Mouse (Mus musculus) MEL (cell line): ENCODE measurements around the gene Strada. TPM values are rescaled to one million over a fixed set of nuclear protein-coding genes. Genes with fewer than 3 reads are reported as not detected.

Experiments used
- DNase-seq: peaks from one replicate; pipeline ENCODE4 v3.0.0; 2011; ENCODE audit warnings: low read depth, low spot score
- H3K27ac ChIP-seq: 2 replicates; pipeline ENCODE4 v1.5.1; 2012; ENCODE audit warnings: low read depth, mild to moderate bottlenecking, control low read depth, low read length, moderate library complexity; ENCODE audit not compliant: control insufficient read depth
- H3K27me3 ChIP-seq, 2 experiments: fragments of 150-350 bp in 1 of 2; sonication (generic) in 1 of 2; 2 replicates each; pipeline ENCODE4 v1.6.1; 2012; ENCODE audit warnings: low read length in 2 of 2, mild to moderate bottlenecking in 2 of 2, improper control_type of control experiment in 1 of 2, moderate library complexity in 1 of 2; ENCODE audit not compliant: insufficient read depth in 2 of 2, control insufficient read depth in 1 of 2
- H3K36me3 ChIP-seq, 2 experiments: 2 replicates each; pipeline ENCODE4 v1.6.1; 2012 to 2014; ENCODE audit warnings: low read length in 2 of 2, improper control_type of control experiment in 1 of 2, inconsistent platforms in 1 of 2, mild to moderate bottlenecking in 1 of 2; ENCODE audit not compliant: insufficient read depth in 2 of 2, control insufficient read depth in 1 of 2
- H3K4me1 ChIP-seq, 2 experiments: fragments of 150-350 bp in 1 of 2; sonication (generic) in 1 of 2; 2 replicates each; pipeline ENCODE4 v1.6.1; 2012; ENCODE audit warnings: low read length in 2 of 2, improper control_type of control experiment in 1 of 2, mild to moderate bottlenecking in 1 of 2; ENCODE audit not compliant: insufficient read depth in 2 of 2, control insufficient read depth in 1 of 2
- H3K4me3 ChIP-seq, 2 experiments: fragments of 150-350 bp in 1 of 2; sonication (generic) in 1 of 2; 2 replicates each; pipeline ENCODE4 v1.5.1; 2012; ENCODE audit warnings: low read depth in 2 of 2, low read length in 2 of 2, mild to moderate bottlenecking in 2 of 2, moderate library complexity in 2 of 2, control low read depth in 1 of 2, improper control_type of control experiment in 1 of 2; ENCODE audit not compliant: control insufficient read depth in 1 of 2, insufficient read depth in 1 of 2
- H3K79me2 ChIP-seq: 2 replicates; pipeline ENCODE4 v1.6.1; 2012; ENCODE audit warnings: mild to moderate bottlenecking, low read length, moderate library complexity; ENCODE audit not compliant: control insufficient read depth, poor library complexity, insufficient read depth
- H3K9ac ChIP-seq: 2 replicates; pipeline ENCODE4 v1.6.1; 2012; ENCODE audit warnings: low read depth, mild to moderate bottlenecking, control low read depth, low read length, moderate library complexity; ENCODE audit not compliant: control insufficient read depth, poor library complexity, severe bottlenecking
- H3K9me3 ChIP-seq: fragments of 150-350 bp; sonication (generic); replicated peaks from 2 replicates; pipeline ENCODE4 v1.6.1; 2012; ENCODE audit warnings: mild to moderate bottlenecking, low read length, improper control_type of control experiment, moderate library complexity; ENCODE audit not compliant: insufficient read depth
- ETS1 ChIP-seq: IDR thresholded peaks from 2 replicates; pipeline ENCODE4 v1.6.1; 2012; ENCODE audit warnings: low read depth, mild to moderate bottlenecking, inconsistent platforms, low read length, improper control_type of control experiment, moderate library complexity
- MEF2A ChIP-seq: IDR thresholded peaks from 2 replicates; pipeline ENCODE4 v1.6.1; 2014; ENCODE audit warnings: low read depth, mild to moderate bottlenecking, inconsistent platforms, low read length, improper control_type of control experiment; ENCODE audit not compliant: poor library complexity, insufficient replicate concordance, severe bottlenecking; ENCODE audit errors: extremely low read depth
- NRF1 ChIP-seq: IDR thresholded peaks from 2 replicates; pipeline ENCODE4 v1.6.1; 2014; ENCODE audit warnings: low read depth, mild to moderate bottlenecking, inconsistent platforms, low read length, improper control_type of control experiment, moderate library complexity; ENCODE audit not compliant: poor library complexity, insufficient read depth, severe bottlenecking
- POLR2A ChIP-seq, 2 experiments: IDR thresholded peaks; 2 replicates each; pipeline ENCODE4 v1.6.1; 2011 to 2012; ENCODE audit warnings: low read length in 2 of 2, mild to moderate bottlenecking in 2 of 2, control low read depth in 1 of 2, improper control_type of control experiment in 1 of 2, low read depth in 1 of 2, moderate library complexity in 1 of 2; ENCODE audit not compliant: control insufficient read depth in 1 of 2, insufficient read depth in 1 of 2, poor library complexity in 1 of 2
- POLR2AphosphoS2 ChIP-seq: IDR thresholded peaks from 2 replicates; pipeline ENCODE4 v1.6.1; 2011; ENCODE audit warnings: low read length, improper control_type of control experiment
- RAD21 ChIP-seq: IDR thresholded peaks from 2 replicates; pipeline ENCODE4 v1.6.1; 2011; ENCODE audit warnings: mild to moderate bottlenecking, low read depth, low read length, improper control_type of control experiment
- SMC3 ChIP-seq: IDR thresholded peaks from 2 replicates; pipeline ENCODE4 v1.6.1; 2011; ENCODE audit warnings: low read depth, low read length, improper control_type of control experiment
- TBP ChIP-seq: IDR thresholded peaks from 2 replicates; pipeline ENCODE4 v1.8.0; 2011; ENCODE audit warnings: low read depth, low read length, improper control_type of control experiment
- ZC3H11A ChIP-seq: IDR thresholded peaks from 2 replicates; pipeline ENCODE4 v1.6.1; 2012; ENCODE audit warnings: low read depth, mild to moderate bottlenecking, inconsistent platforms, low read length, improper control_type of control experiment
- polyA plus RNA-seq, 2 experiments: library from polyadenylated mRNA; stranded (reverse) in 1 of 2; unstranded in 1 of 2; fragments of >175 nt in 1 of 2; fragments of >200 nt in 1 of 2; gene quantifications; 2 replicates each; pipeline versions ENCODE4 v1.2.1 to v1.2.4; 2012; ENCODE audit warnings: low replicate concordance in 2 of 2, low read depth in 1 of 2; ENCODE audit not compliant: insufficient read length in 2 of 2, insufficient read depth in 1 of 2, missing spikeins in 1 of 2
- total RNA-seq: library from RNA; depleted of rRNA; stranded (reverse); fragments of 300-350 nt; gene quantifications from 2 replicates; pipeline ENCODE4 v1.2.3, GENCODE M21; 2012

Strada gene
- total and polyA plus RNA-seq, 3 experiments: 25.5 to 39.8 TPM; not detected in 1

GRCm38 (mm10) chr11:106157154-106157553 is 44.8 kb downstream of the Strada start:
- H3K36me3 ChIP-seq: peaks cover 0 to 4% of the 10 kb centered on the region in 2 experiments; a peak in 1 of 4 replicates
- DNase-seq: no peak
- no peak overlapping the region for H3K4me3 ChIP-seq
- no peak overlapping the region for H3K9ac ChIP-seq
- no peaks in the 10 kb centered on the region for H3K9me3 ChIP-seq
- H3K27ac ChIP-seq: no peak overlapping the region
- H3K79me2 ChIP-seq: peaks cover 13% of the 10 kb centered on the region
- TF ChIP-seq SMC3: no peak
- no peak for TF ChIP-seq NRF1
- TF ChIP-seq POLR2AphosphoS2: peak; percentile 60
- H3K4me1 ChIP-seq: peaks cover 0 to 20% of the 10 kb centered on the region in 2 experiments; a peak in 2 of 4 replicates
- H3K27me3 ChIP-seq: no peaks in the 10 kb centered on the region

DNA sequence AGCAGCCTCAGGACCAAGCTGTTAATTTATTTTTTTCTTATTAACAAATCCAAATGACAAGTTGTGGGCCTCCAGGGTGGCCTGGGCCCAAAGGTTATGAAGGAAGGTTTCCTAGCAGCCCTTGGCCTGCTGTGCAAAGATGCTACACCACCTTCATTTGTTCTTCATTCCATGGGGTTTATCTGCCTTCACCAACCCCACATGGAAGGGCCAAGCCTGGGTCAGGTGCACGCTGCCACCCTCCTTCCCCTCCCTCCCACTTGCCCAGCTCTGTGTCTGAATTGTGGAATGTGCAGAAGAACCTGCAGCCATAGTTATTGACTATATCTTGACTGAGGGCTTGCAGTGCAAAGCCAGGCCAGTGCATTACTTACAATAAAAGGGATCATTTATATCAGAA is 45.7 kb downstream of the Strada start:
- Histone ChIP-seq H3K9me3 (no peaks in the 10 kb centered on the region), H3K79me2 (peaks cover 13% of the 10 kb centered on the region), H3K4me3 (no peak overlapping the region), H3K4me1 (peaks cover 0 to 20% of the 10 kb centered on the region in 2 experiments; a peak in 2 of 4 replicates), H3K27ac (no peak overlapping the region), H3K9ac (no peak overlapping the region), H3K36me3 (peaks cover 0 to 4% of the 10 kb centered on the region in 2 experiments; a peak in 1 of 4 replicates), H3K27me3 (no peaks in the 10 kb centered on the region)
- TF ChIP-seq ZC3H11A: no peak
- no peak for TF ChIP-seq TBP
- peak; percentile 4 for TF ChIP-seq POLR2AphosphoS2
- no peak for DNase-seq

- TF ChIP-seq ETS1 (no peak), RAD21 (no peak), POLR2AphosphoS2 (no peak; the same call in 1 of the 2 replicates)
- Histone ChIP-seq H3K9me3 (no peaks in the 10 kb centered on the region), H3K4me1 (peaks cover 0 to 16% of the 10 kb centered on the region in 2 experiments; a peak in 2 of 4 replicates), H3K27ac (no peak overlapping the region), H3K4me3 (no peak overlapping the region), H3K79me2 (peaks cover 13% of the 10 kb centered on the region), H3K27me3 (no peaks in the 10 kb centered on the region), H3K36me3 (peaks cover 0 to 4% of the 10 kb centered on the region in 2 experiments; a peak in 1 of 4 replicates), H3K9ac (no peak overlapping the region)
- DNase-seq: no peak
These were observed 46.2 kb downstream of the Strada start for GRCm38 (mm10) chr11:106155761-106156160.

DNA sequence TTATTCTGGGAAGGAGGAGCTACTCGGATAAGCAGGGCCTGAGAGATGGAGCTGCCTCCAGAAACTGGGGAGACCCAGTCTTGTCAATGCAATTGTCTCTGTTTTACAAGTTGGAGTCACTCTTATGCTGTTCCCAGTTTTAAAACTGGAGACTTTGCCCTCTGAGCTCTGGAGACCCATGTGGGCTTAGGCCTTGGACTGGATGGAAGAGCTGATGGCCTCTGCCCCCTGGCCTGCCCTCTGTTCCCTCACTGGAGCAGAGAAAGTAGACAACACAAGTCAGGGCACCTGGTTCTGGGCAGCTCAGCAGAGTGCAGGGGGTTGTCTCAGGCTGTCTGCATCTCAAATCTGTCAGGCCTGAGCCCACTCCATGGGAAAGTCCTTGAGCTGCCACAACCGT is 47.2 kb downstream of the Strada start:
- DNase-seq: no peak
- H3K36me3 ChIP-seq: peaks cover 0 to 4% of the 10 kb centered on the region in 2 experiments; a peak in 1 of 4 replicates
- peaks cover 10% of the 10 kb centered on the region for H3K79me2 ChIP-seq
- H3K27me3 ChIP-seq: no peaks in the 10 kb centered on the region
- no peak overlapping the region for H3K9ac ChIP-seq
- H3K4me3 ChIP-seq: no peak overlapping the region
- TF ChIP-seq MEF2A (no peak), RAD21 (no peak), POLR2A (IDR thresholded peaks at IDR 0.05; ENCODE audit: control insufficient read depth in 1 of 2, insufficient read depth in 1 of 2, low read depth in 1 of 2, low read length in 2 of 2, poor library complexity in 1 of 2) (peak in 1 of 2 experiments; percentile 30; a peak in 1 of 4 replicates)
- TF ChIP-seq, all 39 proteins: peak for 1
- Histone ChIP-seq H3K9me3 (no peaks in the 10 kb centered on the region), H3K27ac (no peak overlapping the region), H3K4me1 (peaks cover 0 to 15% of the 10 kb centered on the region in 2 experiments; a peak in 2 of 4 replicates)
